Mouse (Mus musculus) liver, adult (tissue): ENCODE results near the gene Nobox.

Experiments used
- GATA4 ChIP-seq: IDR thresholded peaks from 2 replicates; pipeline ENCODE4 v1.6.1; 2014; ENCODE audit warnings: mild to moderate bottlenecking, low read length; ENCODE audit not compliant: insufficient replicate concordance

Nobox gene

GRCm38 (mm10) chr6:43309454-43309853 lies at the start of gene Nobox:
Nobox (minus strand) TSS chr6:43309554.
- no peak for TF ChIP-seq GATA4

GRCm38 (mm10) chr6:43354562-43355241 lies 45.3 kb upstream of the Nobox start:
- TF ChIP-seq GATA4 = no peak

DNA sequence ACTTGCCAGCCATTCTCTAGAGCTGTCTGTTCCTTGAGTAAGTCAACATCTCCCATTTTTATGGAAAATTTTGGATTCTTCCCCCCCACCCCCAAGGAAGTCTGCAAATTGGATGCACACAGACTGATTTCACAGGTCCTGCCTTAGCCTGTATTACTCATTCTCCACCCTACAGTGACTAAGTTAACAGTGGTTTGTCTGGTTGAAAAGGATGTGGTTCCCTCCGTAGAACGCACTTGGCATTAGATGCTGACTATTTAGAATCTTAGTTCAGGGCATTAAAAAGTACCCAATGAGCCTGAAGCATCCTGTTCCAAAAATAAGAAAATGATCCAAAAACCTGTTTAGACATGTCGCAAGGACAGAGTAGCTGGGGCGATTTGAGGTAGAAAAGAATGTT lies 44.1 kb upstream of the Nobox start:
- TF ChIP-seq GATA4 = no peak

GRCm38 (mm10) chr6:43349083-43349482 lies 39.7 kb upstream of the Nobox start:
- TF ChIP-seq GATA4 = no peak

DNA sequence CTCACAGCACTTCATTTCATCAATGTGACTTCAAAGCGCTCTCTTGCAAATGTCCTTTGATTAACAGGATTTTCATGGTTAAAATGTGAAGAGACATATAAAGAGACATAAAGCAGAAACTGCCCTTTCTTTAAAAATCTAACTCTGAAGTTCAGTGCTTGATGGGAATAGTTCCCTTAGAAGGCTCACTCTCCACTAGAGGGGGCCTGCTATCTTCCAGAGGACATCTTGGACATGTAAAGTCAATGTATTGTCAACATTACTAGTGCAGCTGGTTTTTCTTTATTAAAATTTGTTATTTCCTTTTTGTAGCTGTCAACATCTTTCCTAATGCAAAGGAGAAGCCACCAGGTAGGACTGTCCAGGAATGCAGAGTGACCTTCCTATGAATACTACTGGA lies 38.3 kb upstream of the Nobox start:
- no peak for TF ChIP-seq GATA4

DNA sequence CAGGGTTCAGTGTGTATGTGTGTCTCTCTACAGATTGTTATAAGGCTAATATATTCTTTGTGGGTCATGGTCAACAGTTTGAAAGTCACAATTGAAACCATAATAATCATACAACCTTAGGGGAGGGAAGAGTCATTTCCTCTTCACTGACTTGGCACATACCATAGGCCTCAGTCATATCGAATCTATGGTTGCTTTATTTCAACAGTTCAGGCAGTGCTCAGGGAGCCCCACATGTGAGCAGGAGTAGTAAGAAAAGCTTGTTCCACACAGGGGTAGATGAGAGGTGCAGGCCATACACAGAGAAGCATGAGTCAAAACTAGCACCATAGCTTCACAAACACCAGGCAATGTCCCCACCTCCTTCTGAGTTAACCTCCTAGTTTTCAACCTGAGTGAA lies 33.7 kb upstream of the Nobox start:
- no peak for TF ChIP-seq GATA4

DNA sequence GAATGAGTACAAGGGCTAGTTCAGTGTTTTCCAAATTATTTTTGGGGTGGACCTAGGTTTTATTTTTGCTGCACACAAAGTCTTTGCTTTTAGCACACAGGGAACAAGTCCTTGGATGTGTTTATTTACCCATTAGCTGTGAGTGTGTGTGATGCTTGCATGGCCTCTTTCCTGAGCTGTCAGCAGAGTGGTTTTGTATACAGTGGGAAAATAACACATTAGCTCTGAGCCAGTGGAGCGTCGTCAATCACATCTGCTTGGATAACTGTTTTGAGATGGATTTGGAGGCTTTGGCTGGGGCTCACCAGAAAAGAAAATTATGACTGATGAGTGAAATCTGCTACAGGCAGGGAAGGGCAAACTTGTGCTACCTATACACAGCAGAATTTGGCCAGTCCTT lies 33.0 kb upstream of the Nobox start:
- no peak for TF ChIP-seq GATA4

DNA sequence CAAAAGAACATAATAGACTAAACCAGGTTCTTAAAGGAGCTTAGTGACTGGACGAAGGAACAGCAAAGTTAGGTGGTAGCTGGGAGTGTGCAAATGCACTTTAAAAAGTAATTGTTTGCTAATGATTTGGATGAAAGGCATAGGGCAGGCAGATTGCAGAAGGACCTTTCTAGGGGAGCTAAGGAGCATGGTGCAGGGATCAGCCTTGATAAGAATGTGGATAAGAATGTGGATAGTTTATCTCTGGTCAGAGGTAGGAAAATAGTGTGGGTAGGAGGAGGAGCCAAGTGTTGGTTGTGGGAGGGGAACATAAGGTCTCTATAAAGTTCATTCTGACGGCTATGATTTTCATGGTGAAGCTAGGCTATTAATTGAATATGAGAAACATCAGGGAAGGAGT lies 29.4 kb upstream of the Nobox start:
- no peak for TF ChIP-seq GATA4

DNA sequence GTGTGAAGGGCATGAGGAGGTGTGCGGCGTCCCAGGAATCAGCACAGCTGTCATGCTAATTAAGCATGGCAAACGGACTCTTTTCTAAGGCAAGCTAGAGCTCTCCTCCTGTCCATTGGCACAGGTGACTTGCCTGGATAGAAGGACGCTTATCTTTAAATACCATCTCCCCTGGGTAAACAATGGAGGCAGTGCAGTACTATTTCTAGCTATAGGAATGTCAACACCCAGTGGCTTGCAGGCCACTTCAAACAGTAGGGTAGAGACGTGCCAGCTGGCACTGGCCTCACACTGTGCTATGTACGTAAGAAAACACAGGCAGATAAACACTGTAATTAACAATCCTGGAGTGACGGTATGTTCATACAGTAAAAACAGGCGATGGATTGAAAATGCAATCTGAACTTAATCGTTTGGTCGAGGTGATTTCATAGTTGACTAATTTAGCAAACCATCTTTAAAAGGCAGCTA lies 28.2 kb upstream of the Nobox start:
- TF ChIP-seq GATA4 = no peak

GRCm38 (mm10) chr6:43335619-43336234 lies 26.4 kb upstream of the Nobox start:
- no peak for TF ChIP-seq GATA4

GRCm38 (mm10) chr6:43333479-43333878 lies 24.1 kb upstream of the Nobox start:
- no peak for TF ChIP-seq GATA4

DNA sequence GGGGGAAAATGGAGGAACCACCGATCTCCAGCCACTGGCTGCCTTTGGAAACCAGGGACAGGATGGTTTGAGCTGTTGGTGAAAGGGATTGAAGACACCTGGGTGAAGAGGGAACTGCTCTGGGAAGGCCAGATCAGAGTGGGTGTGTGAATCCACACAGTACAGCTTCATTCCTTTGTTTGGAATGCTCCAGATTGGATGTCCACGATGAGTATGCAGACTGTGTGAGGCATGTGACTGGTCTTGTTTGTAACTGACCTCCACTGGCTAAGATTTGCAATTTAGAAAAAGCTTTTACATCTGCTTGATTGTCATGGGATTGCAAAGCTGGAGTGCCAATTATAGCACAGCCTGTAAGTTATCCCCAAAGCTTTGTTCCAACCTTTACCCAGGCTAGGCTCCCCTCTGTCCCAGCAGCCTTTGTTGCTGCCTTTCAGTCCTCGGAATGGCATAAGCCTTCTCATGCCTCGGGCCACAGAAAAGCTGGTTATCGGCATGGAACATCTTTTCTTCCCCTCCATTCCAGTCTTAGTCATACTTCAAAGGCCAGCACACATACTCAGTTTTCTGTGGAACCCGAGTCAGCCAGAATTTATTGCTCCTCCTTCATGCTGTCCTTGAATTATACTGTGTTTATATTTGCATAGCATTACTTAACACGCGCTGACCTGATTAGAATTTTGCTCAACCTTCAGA lies 3.8 kb upstream of the Nobox start:
- TF ChIP-seq GATA4 = no peak

DNA sequence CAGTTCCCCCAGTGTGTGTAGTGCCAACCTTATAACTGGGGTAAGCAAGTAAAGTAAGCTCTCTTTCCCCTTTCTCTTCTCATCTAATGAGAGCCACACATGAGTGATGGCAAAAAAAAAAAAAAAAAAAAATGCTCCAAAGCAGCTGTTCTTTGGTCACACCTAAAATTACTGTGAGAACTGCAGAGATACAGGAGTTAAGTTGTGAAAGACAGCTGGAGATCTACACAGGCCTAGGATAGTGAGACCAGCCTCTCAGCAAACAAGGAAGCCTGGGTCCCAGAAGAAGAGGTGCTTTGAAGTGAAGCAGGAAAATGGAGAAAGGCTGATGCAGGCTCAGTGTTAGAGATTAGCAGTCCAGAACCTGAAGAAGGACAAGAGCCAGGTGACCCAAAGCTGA lies 3.2 kb upstream of the Nobox start:
- no peak for TF ChIP-seq GATA4

GRCm38 (mm10) chr6:43310071-43310470 lies 717 bp upstream of the Nobox start:
- TF ChIP-seq GATA4 = no peak

- TF ChIP-seq GATA4 = no peak
These were observed 11.9 kb downstream of the Nobox start for GRCm38 (mm10) chr6:43297508-43297850.

DNA sequence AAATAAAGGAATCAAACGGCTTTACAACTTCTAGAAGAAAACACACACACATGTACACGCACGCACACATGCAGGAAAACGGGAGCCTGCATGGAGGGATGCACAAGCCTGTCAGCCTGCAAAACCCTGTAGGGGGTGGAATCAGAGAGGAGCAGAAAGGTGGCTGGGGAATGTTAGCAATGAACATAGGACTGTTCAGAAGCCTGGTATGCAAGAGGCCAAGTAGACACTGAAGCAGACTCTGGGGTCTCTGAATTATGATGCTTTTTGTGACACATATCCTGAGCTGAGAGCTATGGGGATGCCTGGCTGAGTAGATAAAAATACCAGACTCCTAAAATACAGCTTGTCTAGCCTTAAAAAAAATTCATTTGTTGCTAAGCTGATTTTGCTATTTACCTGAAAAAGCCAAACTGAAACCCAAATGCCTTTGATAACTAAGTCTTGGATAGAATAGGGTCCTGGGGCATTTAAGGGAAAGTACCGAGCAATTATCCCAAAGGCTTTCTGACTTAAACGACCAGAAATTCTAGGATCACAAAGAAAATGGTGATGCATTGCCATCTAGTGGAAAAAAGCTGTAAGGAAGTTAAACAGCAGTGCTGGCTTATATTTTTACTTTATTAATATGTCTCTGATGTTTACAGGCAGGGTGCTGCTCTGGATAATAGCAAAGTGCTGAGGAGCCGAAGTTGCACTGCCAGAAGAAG lies 12.4 kb downstream of the Nobox start:
- TF ChIP-seq GATA4 = no peak
